Mouse (Mus musculus): ENCODE data around the gene Homer2. TPM values are rescaled to one million over a fixed set of nuclear protein-coding genes. Genes with fewer than 3 reads are reported as not detected.

Gene Homer2
- total RNA-seq, 2 experiments from 2014 or later = 1.1 to 4.6 TPM

Other genes with a start within 250 kb of the Homer2 start
- not detected in 2 replicates for gene Ap3b2, start 213.6 kb downstream of the Homer2 start, total RNA-seq (2015; ENCODE audit: low replicate concordance)
- not detected in 2 replicates for gene Ap3b2, start 213.6 kb downstream of the Homer2 start, total RNA-seq (2017; ENCODE audit: low replicate concordance)
- gene BC048679, start 209.2 kb downstream of the Homer2 start, total RNA-seq (2015; ENCODE audit: low replicate concordance) = not detected in 2 replicates
- not detected in 2 replicates for gene BC048679, start 209.2 kb downstream of the Homer2 start, total RNA-seq (2017; ENCODE audit: low replicate concordance)
- gene Fsd2, start 140.6 kb downstream of the Homer2 start, total RNA-seq (2015; ENCODE audit: low replicate concordance) = 0.84 and 1.1 TPM in 2 replicates
- gene Fsd2, start 140.6 kb downstream of the Homer2 start, total RNA-seq (2017; ENCODE audit: low replicate concordance) = 0.51 TPM in 1 of 2 replicates, not detected in the other
- 9.7 and 12.2 TPM in 2 replicates for gene Whamm, start 136.3 kb downstream of the Homer2 start, total RNA-seq (2015; ENCODE audit: low replicate concordance)
- gene Whamm, start 136.3 kb downstream of the Homer2 start, total RNA-seq (2017; ENCODE audit: low replicate concordance) = 13.3 and 16.6 TPM in 2 replicates
- gene Ramac, start 55.4 kb upstream of the Homer2 start, total RNA-seq (2015; ENCODE audit: low replicate concordance) = 18.4 and 39.3 TPM in 2 replicates
- 17.5 and 44.7 TPM in 2 replicates for gene Ramac, start 55.4 kb upstream of the Homer2 start, total RNA-seq (2017; ENCODE audit: low replicate concordance)
- gene 3110040N11Rik, start 82.0 kb upstream of the Homer2 start, total RNA-seq (2015; ENCODE audit: low replicate concordance) = 5.0 TPM in 1 of 2 replicates, not detected in the other
- 3.9 and 19.0 TPM in 2 replicates for gene 3110040N11Rik, start 82.0 kb upstream of the Homer2 start, total RNA-seq (2017; ENCODE audit: low replicate concordance)
- 20.2 and 56.2 TPM in 2 replicates for gene Btbd1, start 121.9 kb upstream of the Homer2 start, total RNA-seq (2015; ENCODE audit: low replicate concordance)
- 34.7 and 59.2 TPM in 2 replicates for gene Btbd1, start 121.9 kb upstream of the Homer2 start, total RNA-seq (2017; ENCODE audit: low replicate concordance)
- not detected in 2 replicates for gene Gm10160, start 148.3 kb upstream of the Homer2 start, total RNA-seq (2015; ENCODE audit: low replicate concordance)
- gene Gm10160, start 148.3 kb upstream of the Homer2 start, total RNA-seq (2017; ENCODE audit: low replicate concordance) = not detected in 2 replicates
- gene Tm6sf1, start 151.5 kb upstream of the Homer2 start, total RNA-seq (2015; ENCODE audit: low replicate concordance) = 36.8 and 51.1 TPM in 2 replicates
- 6.8 and 22.5 TPM in 2 replicates for gene Tm6sf1, start 151.5 kb upstream of the Homer2 start, total RNA-seq (2017; ENCODE audit: low replicate concordance)
- gene Hdgfl3, start 226.9 kb upstream of the Homer2 start, total RNA-seq (2015; ENCODE audit: low replicate concordance) = 1.3 TPM in 1 of 2 replicates, not detected in the other
- gene Hdgfl3, start 226.9 kb upstream of the Homer2 start, total RNA-seq (2017; ENCODE audit: low replicate concordance) = 0.26 TPM in 1 of 2 replicates, not detected in the other